Mouse (Mus musculus): ENCODE measurements around the gene Lyg2.

- TF ChIP-seq POLR2A (IDR thresholded peaks at IDR 0.05; ENCODE audit: low read depth, low read length) = no peak
- TF ChIP-seq CTCF (IDR thresholded peaks at IDR 0.05; ENCODE audit: extremely low read depth, insufficient read length, insufficient replicate concordance, low read depth, low read length) = no peak
Measured at GRCm38 (mm10) chr1:37877736-37878460, 38.4 kb downstream of the Lyg2 start.

All from small intestine, adult 2 months (tissue).